Mouse (Mus musculus) MEL (cell line): ENCODE data around the gene Plekhg1. TPM values are rescaled to one million over a fixed set of nuclear protein-coding genes. Genes with fewer than 3 reads are reported as not detected.

ENCODE experiments used
- DNase-seq: peaks from one replicate; pipeline ENCODE4 v3.0.0; 2011; ENCODE audit warnings: low read depth, low spot score
- H3K27ac ChIP-seq: 2 replicates; pipeline ENCODE4 v1.5.1; 2012; ENCODE audit warnings: low read depth, mild to moderate bottlenecking, control low read depth, low read length, moderate library complexity; ENCODE audit not compliant: control insufficient read depth
- H3K27me3 ChIP-seq, 2 experiments: fragments of 150-350 bp in 1 of 2; sonication (generic) in 1 of 2; 2 replicates each; pipeline ENCODE4 v1.6.1; 2012; ENCODE audit warnings: low read length in 2 of 2, mild to moderate bottlenecking in 2 of 2, improper control_type of control experiment in 1 of 2, moderate library complexity in 1 of 2; ENCODE audit not compliant: insufficient read depth in 2 of 2, control insufficient read depth in 1 of 2
- H3K36me3 ChIP-seq, 2 experiments: 2 replicates each; pipeline ENCODE4 v1.6.1; 2012 to 2014; ENCODE audit warnings: low read length in 2 of 2, improper control_type of control experiment in 1 of 2, inconsistent platforms in 1 of 2, mild to moderate bottlenecking in 1 of 2; ENCODE audit not compliant: insufficient read depth in 2 of 2, control insufficient read depth in 1 of 2
- H3K4me1 ChIP-seq, 2 experiments: fragments of 150-350 bp in 1 of 2; sonication (generic) in 1 of 2; 2 replicates each; pipeline ENCODE4 v1.6.1; 2012; ENCODE audit warnings: low read length in 2 of 2, improper control_type of control experiment in 1 of 2, mild to moderate bottlenecking in 1 of 2; ENCODE audit not compliant: insufficient read depth in 2 of 2, control insufficient read depth in 1 of 2
- H3K4me3 ChIP-seq, 2 experiments: fragments of 150-350 bp in 1 of 2; sonication (generic) in 1 of 2; 2 replicates each; pipeline ENCODE4 v1.5.1; 2012; ENCODE audit warnings: low read depth in 2 of 2, low read length in 2 of 2, mild to moderate bottlenecking in 2 of 2, moderate library complexity in 2 of 2, control low read depth in 1 of 2, improper control_type of control experiment in 1 of 2; ENCODE audit not compliant: control insufficient read depth in 1 of 2, insufficient read depth in 1 of 2
- H3K79me2 ChIP-seq: 2 replicates; pipeline ENCODE4 v1.6.1; 2012; ENCODE audit warnings: mild to moderate bottlenecking, low read length, moderate library complexity; ENCODE audit not compliant: control insufficient read depth, poor library complexity, insufficient read depth
- H3K9ac ChIP-seq: 2 replicates; pipeline ENCODE4 v1.6.1; 2012; ENCODE audit warnings: low read depth, mild to moderate bottlenecking, control low read depth, low read length, moderate library complexity; ENCODE audit not compliant: control insufficient read depth, poor library complexity, severe bottlenecking
- H3K9me3 ChIP-seq: fragments of 150-350 bp; sonication (generic); replicated peaks from 2 replicates; pipeline ENCODE4 v1.6.1; 2012; ENCODE audit warnings: mild to moderate bottlenecking, low read length, improper control_type of control experiment, moderate library complexity; ENCODE audit not compliant: insufficient read depth
- BHLHE40 ChIP-seq: IDR thresholded peaks from 2 replicates; pipeline ENCODE4 v1.6.1; 2012; ENCODE audit warnings: low read depth, mild to moderate bottlenecking, inconsistent platforms, low read length, improper control_type of control experiment, borderline replicate concordance
- CTCF ChIP-seq, 3 experiments: IDR thresholded peaks in 2 of 3; conservative IDR thresholded peaks in 1 of 3; 2 replicates each; pipeline ENCODE4 v1.5.1; 2011 to 2012; ENCODE audit warnings: low read length in 3 of 3, low read depth in 2 of 3, mild to moderate bottlenecking in 2 of 3, improper control_type of control experiment in 1 of 3, inconsistent platforms in 1 of 3, mixed read lengths in 1 of 3, moderate library complexity in 1 of 3; ENCODE audit not compliant: control insufficient read depth in 1 of 3, insufficient read depth in 1 of 3, poor library complexity in 1 of 3, severe bottlenecking in 1 of 3
- EP300 ChIP-seq, 2 experiments: IDR thresholded peaks; 2 replicates each; pipeline ENCODE4 v1.6.1; 2011; ENCODE audit warnings: improper control_type of control experiment in 2 of 2, low read length in 2 of 2, low read depth in 1 of 2, mild to moderate bottlenecking in 1 of 2
- ETS1 ChIP-seq: IDR thresholded peaks from 2 replicates; pipeline ENCODE4 v1.6.1; 2012; ENCODE audit warnings: low read depth, mild to moderate bottlenecking, inconsistent platforms, low read length, improper control_type of control experiment, moderate library complexity
- GATA1 ChIP-seq: IDR thresholded peaks from 2 replicates; pipeline ENCODE4 v1.6.1; 2011; ENCODE audit warnings: low read depth, low read length, improper control_type of control experiment
- JUND ChIP-seq: IDR thresholded peaks from 2 replicates; pipeline ENCODE4 v1.6.1; 2011; ENCODE audit warnings: low read depth, mild to moderate bottlenecking, improper control_type of control experiment, low read length
- MAX ChIP-seq: IDR thresholded peaks from 2 replicates; pipeline ENCODE4 v1.6.1; 2011; ENCODE audit warnings: low read length, improper control_type of control experiment
- MEF2A ChIP-seq: IDR thresholded peaks from 2 replicates; pipeline ENCODE4 v1.6.1; 2014; ENCODE audit warnings: low read depth, mild to moderate bottlenecking, inconsistent platforms, low read length, improper control_type of control experiment; ENCODE audit not compliant: poor library complexity, insufficient replicate concordance, severe bottlenecking; ENCODE audit errors: extremely low read depth
- MYB ChIP-seq: IDR thresholded peaks from 2 replicates; pipeline ENCODE4 v1.6.1; 2011; ENCODE audit warnings: mild to moderate bottlenecking, low read depth, low read length, improper control_type of control experiment
- NELFE ChIP-seq: IDR thresholded peaks from 2 replicates; pipeline ENCODE4 v1.6.1; 2011; ENCODE audit warnings: low read depth, low read length, improper control_type of control experiment
- POLR2AphosphoS5 ChIP-seq: IDR thresholded peaks from 2 replicates; pipeline ENCODE4 v1.6.1; 2012; ENCODE audit warnings: low read depth, borderline replicate concordance, mild to moderate bottlenecking, inconsistent platforms, low read length, moderate library complexity, mixed read lengths
- RAD21 ChIP-seq: IDR thresholded peaks from 2 replicates; pipeline ENCODE4 v1.6.1; 2011; ENCODE audit warnings: mild to moderate bottlenecking, low read depth, low read length, improper control_type of control experiment
- RCOR1 ChIP-seq: IDR thresholded peaks from 2 replicates; pipeline ENCODE4 v1.6.1; 2012; ENCODE audit warnings: low read depth, mild to moderate bottlenecking, inconsistent platforms, low read length, improper control_type of control experiment
- SIN3A ChIP-seq: IDR thresholded peaks from 2 replicates; pipeline ENCODE4 v1.6.1; 2012; ENCODE audit warnings: low read length, improper control_type of control experiment, inconsistent platforms
- SMC3 ChIP-seq: IDR thresholded peaks from 2 replicates; pipeline ENCODE4 v1.6.1; 2011; ENCODE audit warnings: low read depth, low read length, improper control_type of control experiment
- UBTF ChIP-seq: IDR thresholded peaks from 2 replicates; pipeline ENCODE4 v1.6.1; 2012; ENCODE audit warnings: low read depth, mild to moderate bottlenecking, inconsistent platforms, low read length, improper control_type of control experiment, moderate library complexity, borderline replicate concordance; ENCODE audit not compliant: insufficient read depth
- USF1 ChIP-seq: IDR thresholded peaks from 2 replicates; pipeline ENCODE4 v1.6.1; 2014; ENCODE audit warnings: low read depth, mild to moderate bottlenecking, inconsistent platforms, low read length, improper control_type of control experiment, moderate library complexity
- USF2 ChIP-seq, 2 experiments: IDR thresholded peaks; 2 replicates each; pipeline ENCODE4 v1.6.1; 2011 to 2012; ENCODE audit warnings: improper control_type of control experiment in 2 of 2, low read length in 2 of 2, borderline replicate concordance in 1 of 2, inconsistent platforms in 1 of 2, low read depth in 1 of 2, mild to moderate bottlenecking in 1 of 2; ENCODE audit not compliant: insufficient read depth in 1 of 2
- ZC3H11A ChIP-seq: IDR thresholded peaks from 2 replicates; pipeline ENCODE4 v1.6.1; 2012; ENCODE audit warnings: low read depth, mild to moderate bottlenecking, inconsistent platforms, low read length, improper control_type of control experiment
- ZKSCAN1 ChIP-seq: IDR thresholded peaks from 2 replicates; pipeline ENCODE4 v1.6.1; 2012; ENCODE audit warnings: low read depth, mild to moderate bottlenecking, inconsistent platforms, low read length, improper control_type of control experiment, moderate library complexity
- ZMIZ1 ChIP-seq: IDR thresholded peaks from 2 replicates; pipeline ENCODE4 v1.6.1; 2012; ENCODE audit warnings: low read depth, mild to moderate bottlenecking, inconsistent platforms, low read length, improper control_type of control experiment, moderate library complexity
- polyA plus RNA-seq, 2 experiments: library from polyadenylated mRNA; stranded (reverse) in 1 of 2; unstranded in 1 of 2; fragments of >175 nt in 1 of 2; fragments of >200 nt in 1 of 2; gene quantifications; 2 replicates each; pipeline versions ENCODE4 v1.2.1 to v1.2.4; 2012; ENCODE audit warnings: low replicate concordance in 2 of 2, low read depth in 1 of 2; ENCODE audit not compliant: insufficient read length in 2 of 2, insufficient read depth in 1 of 2, missing spikeins in 1 of 2
- total RNA-seq: library from RNA; depleted of rRNA; stranded (reverse); fragments of 300-350 nt; gene quantifications from 2 replicates; pipeline ENCODE4 v1.2.3, GENCODE M21; 2012

Plekhg1 gene
- total and polyA plus RNA-seq, 3 experiments = 0.01 TPM; not detected in 2

DNA sequence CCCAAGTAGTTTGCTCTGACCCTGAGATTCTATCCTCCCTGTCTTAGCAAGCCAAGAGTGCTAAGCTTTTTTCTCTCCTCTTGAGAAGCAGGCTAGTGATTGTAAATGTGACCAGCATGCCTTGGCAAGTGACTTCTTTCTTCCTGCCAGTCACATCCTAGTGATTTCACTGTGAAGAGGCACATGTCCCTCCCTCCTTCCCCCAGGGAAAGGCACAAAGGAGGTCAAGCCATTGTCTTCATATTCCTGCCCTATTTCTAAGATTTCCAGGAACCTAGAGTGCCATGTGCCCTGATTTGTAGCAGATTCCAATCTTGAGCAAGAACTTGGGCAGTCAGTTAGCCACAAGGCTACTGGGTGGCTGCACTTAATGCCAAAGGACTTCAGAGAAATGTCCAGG is 191.7 kb downstream of the Plekhg1 start:
- H3K79me2 ChIP-seq = no peaks in the 10 kb centered on the region
- H3K9me3 ChIP-seq = no peaks in the 10 kb centered on the region
- DNase-seq = no peak
- H3K27me3 ChIP-seq = no peaks in the 10 kb centered on the region
- no peak overlapping the region for H3K9ac ChIP-seq
- no peak for TF ChIP-seq BHLHE40
- TF ChIP-seq EP300 (IDR thresholded peaks at IDR 0.05; ENCODE audit: low read depth in 1 of 2, low read length in 2 of 2) = no peak
- no peak for TF ChIP-seq GATA1
- no peak for TF ChIP-seq ZKSCAN1
- TF ChIP-seq JUND = no peak
- TF ChIP-seq MYB = no peak
- TF ChIP-seq ZMIZ1 = no peak
- TF ChIP-seq CTCF (IDR thresholded peaks at IDR 0.05 in 2 of 3, conservative IDR thresholded peaks at IDR 0.05 in 1 of 3; ENCODE audit: control insufficient read depth in 1 of 3, insufficient read depth in 1 of 3, low read depth in 2 of 3, low read length in 3 of 3, poor library complexity in 1 of 3, severe bottlenecking in 1 of 3) = no peak
- no peak for TF ChIP-seq USF1
- no peak for TF ChIP-seq SIN3A
- no peak for TF ChIP-seq UBTF
- no peak for TF ChIP-seq MAX
- TF ChIP-seq RCOR1 = no peak
- TF ChIP-seq POLR2AphosphoS5 = no peak
- no peak for TF ChIP-seq SMC3
- TF ChIP-seq ETS1 = no peak
- no peak for TF ChIP-seq USF2 (IDR thresholded peaks at IDR 0.05; ENCODE audit: borderline replicate concordance in 1 of 2, insufficient read depth in 1 of 2, low read depth in 1 of 2, low read length in 2 of 2)
- TF ChIP-seq MEF2A = no peak
- H3K4me1 ChIP-seq = no peaks in the 10 kb centered on the region
- H3K36me3 ChIP-seq = no peaks in the 10 kb centered on the region
- no peak overlapping the region for H3K4me3 ChIP-seq
- H3K27ac ChIP-seq = no peak overlapping the region

DNA sequence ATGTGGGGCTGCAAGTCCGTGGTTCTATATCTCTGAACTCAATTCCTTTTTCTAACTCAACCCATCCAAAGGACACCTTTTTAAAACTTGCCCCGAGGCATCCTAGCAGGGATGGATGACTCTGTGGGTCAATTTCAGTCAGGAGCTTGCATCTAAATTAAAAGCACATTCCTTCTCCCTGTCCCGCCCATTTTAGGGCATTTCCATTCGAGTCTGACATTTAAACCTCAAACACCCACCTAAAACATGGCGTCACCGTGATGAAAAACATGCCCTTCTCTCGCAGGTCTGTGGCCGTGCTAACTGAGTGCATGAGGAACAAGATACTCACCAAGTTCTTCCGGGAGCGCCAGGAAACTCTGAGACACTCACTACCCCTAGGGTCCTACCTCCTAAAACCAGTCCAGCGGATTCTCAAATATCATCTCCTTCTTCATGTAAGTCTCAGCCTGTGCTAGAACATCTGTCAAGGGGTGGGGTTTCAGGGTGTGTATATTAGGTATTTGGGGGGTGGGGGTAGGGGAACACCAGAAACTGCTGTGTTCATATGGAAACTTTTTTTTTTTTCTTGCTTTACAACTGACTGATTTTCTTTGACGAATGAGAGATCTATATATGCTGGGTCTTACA is 193.3 kb downstream of the Plekhg1 start:
- Histone ChIP-seq H3K4me3 (no peak overlapping the region), H3K36me3 (no peaks in the 10 kb centered on the region), H3K79me2 (no peaks in the 10 kb centered on the region), H3K27ac (no peak overlapping the region), H3K4me1 (no peaks in the 10 kb centered on the region), H3K9me3 (no peaks in the 10 kb centered on the region), H3K9ac (no peak overlapping the region), H3K27me3 (no peaks in the 10 kb centered on the region)
- DNase-seq = no peak
- TF ChIP-seq GATA1 = no peak
- TF ChIP-seq NELFE = no peak
- TF ChIP-seq ZC3H11A = no peak
- no peak for TF ChIP-seq RAD21
- no peak for TF ChIP-seq USF1
